Mouse (Mus musculus) embryo, embryonic 9.5 days (tissue): ENCODE results near the gene Chgb.

Experiments
- DNase-seq: peaks from one replicate; pipeline ENCODE4 v3.0.0-alpha.2; 2017; ENCODE audit errors: extremely low spot score

Gene Chgb

DNA sequence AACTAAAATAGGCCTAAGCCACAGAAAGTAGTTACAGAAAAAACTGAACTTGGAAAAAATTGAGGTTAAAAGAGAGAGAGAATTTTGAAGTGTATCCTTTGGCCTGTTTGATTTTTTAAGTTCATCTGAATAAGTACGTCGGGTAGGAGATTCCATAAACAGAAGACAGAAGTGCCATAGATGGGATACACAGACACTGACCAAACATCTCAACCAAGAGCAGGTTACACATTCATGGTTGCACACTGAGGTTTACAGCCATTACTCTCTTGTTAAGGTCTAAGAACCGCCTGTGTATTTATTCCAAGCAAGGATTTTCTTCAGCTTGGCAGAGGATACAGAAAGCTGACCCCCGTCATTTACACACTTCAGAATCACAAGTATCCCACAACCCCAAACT lies at the start of gene Chgb:
TSS of gene Chgb (plus strand) at position 301 of the 400 bp plus-strand sequence.
- no peak for DNase-seq

DNA sequence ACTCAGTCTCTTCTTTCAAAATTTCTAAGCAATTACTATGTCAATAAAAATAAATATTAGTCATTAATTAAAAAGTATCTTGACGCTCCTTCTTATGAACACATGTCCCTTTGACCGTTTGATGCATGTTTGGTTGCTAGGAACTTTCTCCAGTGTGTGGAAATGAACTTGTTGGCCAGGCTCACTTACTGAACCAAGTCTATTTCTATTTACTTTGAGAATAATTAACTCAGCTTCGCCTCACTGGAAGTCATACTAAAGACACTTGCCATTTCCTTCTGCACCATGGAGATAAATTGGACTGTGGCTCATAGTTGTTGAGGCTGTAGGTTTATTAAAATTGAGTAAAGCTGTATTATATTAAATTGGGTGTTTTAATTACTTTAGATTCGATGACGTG lies 48.1 kb upstream of the Chgb start:
- DNase-seq = no peak

DNA sequence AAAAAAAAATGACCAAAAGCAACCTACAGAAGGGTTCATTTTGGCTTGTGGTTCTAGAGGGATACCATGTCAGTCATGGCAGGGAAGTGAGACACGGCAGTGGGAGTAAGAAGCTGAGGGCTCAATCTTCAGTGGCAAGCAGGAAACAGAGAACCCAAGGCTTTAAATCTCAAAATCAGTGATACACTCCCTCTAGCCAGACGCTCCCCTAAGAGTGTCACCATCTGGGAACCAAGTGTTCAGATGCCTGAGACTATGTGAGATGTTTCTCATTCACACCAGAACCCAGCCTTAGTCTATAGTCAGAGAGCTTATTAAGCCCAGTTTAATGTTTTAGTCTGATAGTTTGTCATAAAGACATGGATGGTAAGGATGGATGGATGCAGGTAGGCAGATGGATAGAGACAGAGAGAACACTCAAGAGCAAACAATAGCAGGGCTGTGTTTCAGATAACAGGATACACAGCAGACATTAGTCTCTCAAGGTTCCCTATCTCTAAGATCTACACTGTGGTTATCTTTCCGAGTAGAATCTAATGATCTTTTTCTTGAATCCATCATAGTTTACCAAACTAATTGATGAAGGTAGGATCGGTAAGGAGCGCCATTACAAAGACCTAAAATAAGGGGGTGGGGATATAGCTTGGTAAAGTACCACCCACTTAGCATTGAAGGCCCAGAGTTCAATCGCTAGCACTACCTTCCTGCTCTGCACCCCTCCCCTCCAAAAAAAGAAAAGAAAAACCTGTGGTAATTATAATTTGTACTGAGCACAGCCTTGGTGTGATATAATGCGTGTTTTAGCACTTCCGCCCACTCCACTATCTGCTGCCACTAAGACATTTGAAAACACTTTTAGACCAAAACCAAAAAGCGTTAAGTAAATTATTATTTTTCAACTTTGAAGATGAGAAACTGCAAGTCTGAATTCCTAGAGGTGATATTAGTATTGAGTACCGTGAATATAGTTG lies 47.2 kb upstream of the Chgb start:
- no peak for DNase-seq

DNA sequence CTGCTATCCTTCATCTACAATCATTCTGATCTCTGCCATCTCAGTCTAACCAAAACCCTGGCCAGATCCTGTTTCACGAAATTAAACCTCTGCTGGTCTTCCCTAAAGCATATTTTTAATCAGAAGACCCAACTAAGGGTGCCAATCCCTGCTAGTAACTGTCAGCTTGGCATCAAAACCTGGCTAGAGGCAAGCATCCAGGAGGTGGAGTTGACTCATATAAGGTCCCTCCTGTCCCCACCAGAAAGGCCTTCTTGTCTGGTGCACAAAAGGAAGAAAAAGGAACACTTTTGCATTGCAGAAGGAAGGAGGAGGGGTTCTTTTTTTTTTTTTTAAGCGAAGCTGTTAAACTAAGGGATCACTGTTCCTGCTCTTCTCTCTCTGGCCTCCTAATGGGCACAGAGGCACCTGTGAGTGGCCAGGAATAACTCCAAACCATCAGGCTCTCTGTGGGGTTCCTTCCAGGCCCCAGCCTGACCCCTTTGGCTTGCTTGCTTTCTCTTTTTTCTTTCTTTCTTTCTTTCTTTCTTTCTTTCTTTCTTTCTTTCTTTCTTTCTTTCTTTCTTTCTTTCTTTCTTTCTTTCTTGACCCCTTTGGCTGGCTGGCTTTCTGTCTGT lies 42.2 kb upstream of the Chgb start:
- DNase-seq = no peak

DNA sequence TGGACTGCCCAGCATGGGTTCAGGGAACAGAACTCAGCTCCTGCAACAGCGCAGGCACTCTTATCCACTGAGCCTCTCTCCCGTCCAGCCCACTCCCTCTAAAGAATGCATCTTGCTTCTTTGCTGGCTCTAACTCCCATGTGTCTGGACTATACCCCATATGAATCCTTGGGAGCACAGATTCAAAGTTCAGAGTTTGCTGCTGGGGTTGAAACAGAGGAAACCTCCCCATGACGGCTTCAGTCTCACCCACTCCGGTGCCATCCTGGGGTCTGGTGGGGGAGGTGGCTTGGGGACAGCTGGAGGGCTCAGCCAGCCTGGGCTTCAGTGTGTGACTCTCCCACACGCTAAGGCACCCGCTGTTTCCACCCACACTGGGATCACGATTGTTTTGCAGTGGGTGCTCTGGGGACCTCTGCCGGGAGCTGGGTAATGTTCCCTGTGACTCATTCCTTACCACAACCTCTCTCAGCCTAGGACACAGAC lies 39.2 kb upstream of the Chgb start:
- no peak for DNase-seq

DNA sequence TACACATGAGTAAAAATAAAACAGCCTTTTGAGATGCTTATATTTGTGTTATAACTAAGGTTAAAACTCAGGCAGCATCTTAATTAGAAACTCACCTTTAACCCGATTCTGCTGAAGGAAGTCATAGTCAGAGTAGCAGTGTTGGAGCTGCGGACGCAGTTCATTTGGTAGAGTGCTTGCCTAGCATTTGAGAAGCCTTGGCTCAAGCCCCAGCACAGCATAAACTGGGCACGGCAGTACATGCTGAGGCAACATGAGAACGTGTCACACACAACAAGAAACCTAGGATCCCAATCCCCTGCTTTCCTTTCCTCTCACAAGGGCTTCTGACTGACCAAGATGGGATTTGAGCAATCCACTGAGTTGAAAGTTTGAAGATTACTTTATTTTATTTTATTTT lies 36.2 kb upstream of the Chgb start:
- no peak for DNase-seq

DNA sequence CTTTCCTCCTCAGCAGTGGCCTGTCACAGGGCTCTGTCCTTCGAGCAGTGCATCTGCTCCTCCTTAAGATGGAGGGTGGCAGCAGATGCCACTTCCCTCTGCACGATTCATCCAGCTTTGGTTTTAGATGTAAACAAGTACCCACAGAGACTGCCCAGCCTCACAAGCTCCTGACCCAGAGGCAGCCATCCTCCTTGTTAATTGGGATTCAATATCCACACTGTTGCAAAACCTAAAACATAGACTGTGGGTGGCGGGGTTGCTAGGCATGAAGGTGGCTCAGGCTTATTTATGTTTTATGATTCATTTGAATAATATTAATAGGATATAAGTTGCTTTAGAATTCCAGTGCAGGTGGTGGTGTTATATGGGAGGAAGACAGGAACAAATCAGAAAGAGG lies 35.0 kb upstream of the Chgb start:
- DNase-seq = no peak

DNA sequence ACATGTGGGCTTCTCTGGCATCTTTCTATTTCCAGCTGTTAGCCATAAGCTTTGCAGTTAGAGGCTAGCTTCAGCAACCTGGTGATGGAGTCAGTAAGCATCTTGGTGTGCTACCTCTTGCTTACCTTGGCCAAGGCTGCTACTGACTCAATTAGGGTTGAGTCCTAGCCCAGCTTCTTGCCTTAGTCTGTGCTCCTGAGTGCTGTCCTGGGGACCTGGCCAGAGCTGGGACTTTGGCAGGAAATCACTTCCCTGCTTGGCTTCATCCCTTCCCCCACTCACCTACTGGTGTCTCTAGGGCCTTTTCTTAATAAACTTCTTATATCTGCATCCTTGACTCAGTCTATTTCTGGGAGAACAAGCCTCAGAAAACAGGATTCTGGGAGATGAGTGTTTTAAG lies 30.4 kb upstream of the Chgb start:
- DNase-seq = no peak

DNA sequence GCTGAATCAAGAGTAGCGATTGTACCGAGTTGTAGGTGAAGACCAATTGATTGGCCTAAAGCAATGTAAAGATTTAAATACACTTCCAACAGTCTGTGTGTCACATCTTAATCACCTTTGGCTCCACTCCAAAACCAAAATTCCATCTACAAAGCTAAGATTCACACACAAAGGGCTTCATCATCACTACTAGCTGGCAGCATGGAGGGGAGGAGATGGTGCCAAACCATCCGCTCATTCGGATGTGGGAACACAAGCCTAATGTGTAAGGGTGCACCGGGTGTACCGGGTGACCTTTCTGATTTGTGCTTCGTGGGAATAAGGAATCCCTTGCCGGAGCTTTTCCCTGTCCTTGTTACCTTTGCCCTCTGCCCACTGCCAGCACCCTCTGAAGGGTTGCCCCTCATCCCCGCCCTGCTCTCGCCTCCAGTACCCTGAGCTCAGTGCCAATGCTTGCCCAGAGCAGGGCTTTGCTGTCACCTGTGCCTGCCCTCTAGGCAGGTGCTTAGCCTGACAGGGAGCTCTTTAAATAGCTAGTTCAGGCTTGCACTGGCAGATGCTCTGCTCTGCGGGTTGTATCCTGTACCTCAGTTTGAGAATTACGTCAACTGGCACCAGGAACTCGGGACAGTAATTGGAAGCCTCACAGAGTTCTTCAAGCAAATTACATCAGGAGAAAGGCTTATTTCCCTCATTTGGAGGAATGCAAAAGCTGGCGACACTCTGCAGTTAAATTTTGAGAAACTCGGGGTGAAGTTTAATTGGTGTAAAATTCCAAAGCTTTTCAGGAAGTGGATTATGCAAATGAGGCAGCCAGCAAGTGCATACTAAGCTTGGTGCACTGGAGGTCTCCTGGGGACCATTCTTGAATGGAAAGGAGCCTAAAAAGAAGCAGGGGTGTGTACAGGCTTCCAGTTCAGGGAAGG lies 29.7 kb upstream of the Chgb start:
- no peak for DNase-seq

DNA sequence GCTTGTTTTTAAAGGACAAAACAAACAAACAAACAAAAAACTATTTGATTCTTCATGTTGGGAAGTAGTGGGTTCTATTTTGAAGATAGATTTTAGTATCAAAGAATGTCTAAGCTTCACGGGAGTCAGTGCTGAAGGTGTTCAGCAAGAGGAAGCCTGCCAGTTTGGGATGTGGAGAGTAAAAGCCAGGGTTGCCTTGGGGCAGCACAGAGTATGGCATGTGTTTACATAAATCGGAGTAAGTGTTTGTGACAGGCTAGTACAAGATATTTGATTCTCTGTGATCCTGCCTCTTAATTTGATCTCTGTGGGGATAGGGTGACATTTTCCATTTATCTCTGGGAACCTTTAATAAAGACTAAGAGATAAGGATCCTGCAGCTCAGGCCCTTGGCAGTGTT lies 28.7 kb upstream of the Chgb start:
- DNase-seq = no peak

DNA sequence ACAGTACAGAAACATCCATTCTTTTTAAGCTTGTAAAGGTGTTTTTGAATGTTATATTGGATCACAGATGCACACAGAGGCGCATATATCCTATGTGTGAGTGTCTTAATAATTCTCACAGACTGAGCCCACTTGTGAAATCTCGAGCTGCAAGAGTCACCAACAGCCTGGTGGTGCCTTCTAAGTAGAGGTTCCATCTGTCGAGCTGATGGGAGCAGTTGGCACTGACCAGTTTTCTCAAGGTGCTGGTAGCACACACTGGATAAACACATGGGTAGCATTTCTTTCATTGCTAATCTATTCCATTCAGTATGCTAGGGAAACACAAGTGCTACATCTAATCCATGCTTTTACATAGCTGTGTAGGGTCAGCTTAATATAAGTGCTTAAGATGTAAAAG lies 27.9 kb upstream of the Chgb start:
- no peak for DNase-seq

DNA sequence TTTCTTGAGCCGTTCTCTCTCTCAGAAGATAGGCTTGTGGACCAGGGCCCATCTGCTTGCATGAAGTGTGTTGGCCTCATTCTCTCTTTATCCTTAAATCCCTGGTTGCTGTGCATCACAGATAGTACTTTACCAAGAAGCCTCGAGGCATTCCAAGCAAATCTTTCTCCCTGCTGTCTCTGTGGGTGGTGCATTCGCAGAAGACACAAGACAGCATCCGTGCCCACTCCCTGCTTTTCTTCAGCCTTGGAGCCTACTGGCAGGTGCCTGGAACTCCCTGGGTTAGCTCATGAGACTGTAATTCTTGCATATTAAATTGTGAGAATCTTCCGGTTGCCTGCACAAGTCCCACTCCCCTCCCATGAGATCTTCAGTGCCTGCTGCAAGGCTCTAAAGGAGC lies 23.2 kb upstream of the Chgb start:
- DNase-seq = no peak

DNA sequence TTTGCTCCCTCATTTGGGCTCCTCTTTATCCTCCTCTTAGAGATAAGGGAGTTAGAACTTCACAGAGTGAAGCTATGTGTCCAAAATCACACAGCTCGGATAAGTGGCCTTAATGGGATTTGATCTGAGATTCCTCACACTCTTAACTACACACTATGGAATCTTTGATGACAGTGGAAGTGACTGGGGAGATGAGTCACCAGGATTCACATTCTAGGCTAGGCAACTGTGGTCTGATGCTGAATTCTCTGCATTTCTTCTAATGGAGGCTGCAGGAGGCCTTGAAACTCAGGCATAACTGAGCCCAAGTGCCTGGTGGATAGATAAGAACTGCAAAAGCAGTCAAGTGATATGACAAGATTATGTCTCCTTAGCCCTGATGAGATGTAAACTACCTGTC lies 10.3 kb upstream of the Chgb start:
- no peak for DNase-seq

DNA sequence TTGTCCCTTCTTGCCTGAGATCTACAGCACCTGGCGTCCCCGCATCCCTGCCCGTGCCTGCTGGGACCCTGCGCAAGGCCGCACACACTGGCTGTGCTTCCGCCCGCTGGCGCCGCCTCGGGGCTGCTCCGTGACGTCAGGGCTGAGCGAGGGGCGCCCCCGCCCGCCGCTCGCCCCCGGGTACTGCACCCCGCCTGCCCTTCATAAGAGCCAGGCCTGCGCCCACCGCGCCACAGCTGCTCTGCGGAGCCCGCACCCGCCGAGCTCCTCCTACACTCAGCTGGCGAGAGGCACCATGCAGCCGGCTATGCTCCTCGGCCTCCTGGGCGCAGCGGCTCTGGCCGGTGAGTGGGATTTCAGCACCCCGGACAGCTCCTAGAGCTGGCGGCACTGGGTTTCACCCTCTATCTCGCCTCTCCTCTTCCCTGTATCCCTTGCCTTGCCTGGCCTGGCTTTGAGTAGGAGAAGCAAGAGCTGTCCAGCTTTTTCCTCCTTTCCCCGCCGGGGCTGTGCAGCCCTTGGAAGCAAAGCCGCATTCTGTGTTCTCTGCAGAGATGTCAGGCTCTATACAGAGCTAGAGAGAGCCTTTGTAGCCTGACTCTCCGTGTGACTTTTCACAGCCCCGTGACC lies 476 bp downstream of the Chgb start:
- DNase-seq = peak; percentile 94

DNA sequence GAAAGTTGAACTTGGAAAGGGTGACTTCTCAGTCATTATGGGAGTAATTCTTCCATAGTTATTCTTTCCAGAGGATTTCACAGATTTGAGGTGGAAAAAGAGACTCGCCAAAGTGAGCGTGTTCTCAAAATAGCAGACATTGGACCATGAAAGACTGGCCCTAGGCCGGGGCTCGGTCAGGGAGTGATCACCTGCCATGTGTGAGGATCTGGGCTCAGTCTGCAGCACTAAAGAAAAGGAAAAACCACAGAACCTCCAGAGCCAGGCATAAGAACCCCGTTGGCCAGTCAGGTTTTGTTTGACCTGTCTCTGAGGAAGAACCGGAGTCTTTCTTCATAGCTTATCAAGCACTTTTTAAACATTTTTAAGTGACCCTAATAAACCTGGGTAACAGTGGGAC lies 3.0 kb downstream of the Chgb start:
- no peak for DNase-seq

DNA sequence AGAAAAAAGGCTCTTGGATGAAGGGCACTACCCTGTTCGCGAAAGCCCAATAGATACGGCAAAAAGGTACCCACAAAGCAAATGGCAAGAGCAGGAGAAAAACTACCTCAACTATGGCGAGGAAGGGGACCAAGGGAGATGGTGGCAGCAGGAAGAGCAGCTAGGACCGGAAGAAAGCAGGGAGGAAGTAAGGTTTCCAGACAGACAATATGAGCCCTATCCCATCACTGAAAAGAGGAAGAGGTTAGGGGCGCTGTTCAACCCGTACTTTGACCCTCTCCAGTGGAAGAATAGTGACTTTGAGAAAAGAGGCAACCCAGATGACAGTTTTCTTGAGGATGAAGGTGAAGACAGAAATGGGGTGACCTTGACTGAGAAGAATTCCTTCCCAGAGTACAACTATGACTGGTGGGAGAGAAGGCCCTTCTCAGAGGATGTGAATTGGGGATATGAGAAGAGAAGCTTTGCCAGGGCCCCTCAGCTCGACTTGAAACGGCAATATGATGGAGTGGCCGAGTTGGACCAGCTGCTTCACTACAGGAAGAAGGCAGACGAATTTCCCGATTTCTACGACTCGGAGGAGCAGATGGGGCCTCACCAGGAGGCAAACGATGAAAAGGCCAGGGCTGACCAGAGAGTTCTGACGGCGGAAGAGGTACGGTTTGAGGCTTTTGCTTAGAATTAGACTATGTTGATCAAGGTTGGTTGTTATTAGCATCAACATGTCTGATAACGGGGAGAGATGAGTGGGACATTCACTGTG lies 12.5 kb downstream of the Chgb start:
- no peak for DNase-seq

DNA sequence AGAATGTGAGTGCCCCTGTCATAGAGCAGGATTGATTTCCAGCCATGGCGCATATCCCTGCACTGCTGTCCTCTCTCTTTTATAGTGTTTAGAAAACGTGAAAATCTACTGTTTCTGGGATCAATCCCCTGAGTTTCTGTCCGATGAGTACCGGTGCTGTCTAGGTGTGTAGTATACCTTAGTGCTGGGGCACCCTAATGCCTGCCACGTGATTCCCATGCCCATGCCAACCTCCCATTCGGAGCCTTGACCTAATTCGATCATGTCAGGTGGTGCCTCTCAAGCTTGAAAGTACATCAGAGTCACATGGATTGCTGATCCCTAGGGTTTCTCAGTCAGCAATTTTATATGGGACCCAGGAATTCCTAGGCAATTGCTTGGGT lies 13.1 kb downstream of the Chgb start:
- DNase-seq = no peak

DNA sequence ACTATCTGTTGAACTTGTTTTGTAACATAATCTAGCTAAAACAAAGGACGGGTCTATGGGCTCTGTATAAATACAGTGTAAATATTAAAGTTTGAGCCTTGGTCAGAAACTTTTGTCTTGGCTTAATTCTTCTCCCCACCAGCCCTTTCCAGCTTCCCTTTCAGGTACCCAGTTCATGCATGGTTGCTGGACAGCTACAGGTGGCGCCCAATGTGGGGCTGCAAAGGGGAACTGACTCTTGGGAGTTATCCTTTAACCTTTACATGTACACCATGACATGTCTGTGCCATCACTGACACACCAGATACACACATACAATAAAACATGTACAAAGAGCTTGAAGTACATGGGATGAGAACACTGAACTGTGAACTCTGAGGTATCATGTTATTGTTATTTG lies 21.9 kb downstream of the Chgb start:
- no peak for DNase-seq

DNA sequence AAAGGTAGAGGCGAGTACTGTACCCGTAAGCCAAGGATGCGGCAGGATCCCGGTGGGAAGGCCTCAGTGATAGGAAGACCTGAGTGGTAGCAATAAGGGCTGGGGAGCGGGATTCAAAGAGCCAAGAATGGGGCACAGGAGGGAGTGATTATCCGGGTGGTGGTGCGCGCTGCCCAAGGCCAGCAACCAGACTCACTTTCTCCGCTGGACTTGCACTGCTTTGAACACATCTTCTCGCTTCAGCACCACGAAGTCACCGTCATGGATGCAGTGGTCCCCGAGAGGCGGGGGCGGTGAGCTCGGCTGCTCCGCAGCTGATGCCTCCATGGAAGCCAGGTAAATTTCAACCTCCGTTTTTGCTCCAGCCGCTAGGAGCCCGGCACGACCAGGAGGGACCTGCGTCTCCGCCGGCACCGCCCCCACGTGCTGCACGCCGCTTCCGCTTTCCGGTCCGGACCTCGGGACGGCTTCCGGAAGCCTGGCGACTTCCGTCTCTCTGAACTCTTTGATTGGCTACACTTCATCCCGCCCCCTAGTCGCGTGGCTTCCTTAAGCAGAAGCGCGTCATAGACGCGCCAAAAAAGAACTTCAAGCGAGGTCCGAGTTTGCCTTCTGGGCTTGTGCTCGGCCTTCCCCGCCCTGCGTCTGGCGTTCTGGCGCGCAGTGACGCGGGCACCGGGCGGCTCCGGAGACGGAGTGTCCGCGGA lies 34.7 kb downstream of the Chgb start, which contains the start of the genes Trmt6 and Mcm8:
TSS of gene Trmt6 (minus strand) at position 448 of the 707 bp plus-strand sequence.
TSS of gene Mcm8 (plus strand) at position 534 of the 707 bp plus-strand sequence.
- peak; percentile 89 for DNase-seq

DNA sequence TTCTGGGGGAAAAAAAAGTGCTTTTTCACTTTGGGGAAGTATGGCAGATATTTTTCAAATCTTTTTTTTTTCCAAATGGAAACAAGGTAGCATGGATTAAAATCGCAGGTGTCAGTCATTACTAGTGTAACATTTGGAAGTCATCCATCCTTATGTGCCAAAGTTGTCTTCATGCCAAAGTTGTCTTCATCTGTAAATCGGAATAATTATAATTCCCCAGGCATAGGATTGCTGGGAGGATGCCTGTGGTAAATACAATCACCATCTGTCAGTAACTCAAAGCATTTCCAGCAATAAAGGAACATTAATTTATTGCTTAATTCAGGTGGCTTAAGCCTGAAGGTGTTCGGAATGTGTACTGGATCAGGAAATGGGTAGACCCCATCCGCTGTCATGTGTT lies 60.0 kb downstream of the Chgb start:
- no peak for DNase-seq
